Mouse (Mus musculus): ENCODE measurements around the gene Phactr3.

GRCm38 (mm10) chr2:178137518-178137917, 18.7 kb downstream of the Phactr3 start:
- TF ChIP-seq CTCF (IDR thresholded peaks at IDR 0.05; ENCODE audit: low read depth), result peak; percentile 90
- TF ChIP-seq EP300 (IDR thresholded peaks at IDR 0.05; ENCODE audit: low read depth), result no peak

All from liver, embryonic 14.5 days (tissue).